Mouse (Mus musculus): ENCODE results near the gene Ppp1r12b. TPM values are rescaled to one million over a fixed set of nuclear protein-coding genes. Genes with fewer than 3 reads are reported as not detected.

Ppp1r12b gene
- total RNA-seq, 2 experiments from 2014 or later: 181 to 205 TPM

GRCm38 (mm10) chr1:134942898-134943297 is 12.8 kb downstream of the Ppp1r12b start:
- DNase-seq (ENCODE audit: low spot score in 2 of 2): no peak

- DNase-seq (ENCODE audit: low spot score in 2 of 2): no peak
These were observed 14.9 kb downstream of the Ppp1r12b start for GRCm38 (mm10) chr1:134940863-134941262.

- DNase-seq (ENCODE audit: low spot score in 2 of 2): no peak
These were observed 17.5 kb downstream of the Ppp1r12b start for GRCm38 (mm10) chr1:134938233-134938632.

GRCm38 (mm10) chr1:134936335-134936734 is 19.4 kb downstream of the Ppp1r12b start:
- no peak for DNase-seq (ENCODE audit: low spot score in 2 of 2)

GRCm38 (mm10) chr1:134932431-134932830 is 23.3 kb downstream of the Ppp1r12b start:
- DNase-seq (ENCODE audit: low spot score in 2 of 2): no peak

- no peak for DNase-seq (ENCODE audit: low spot score in 2 of 2)
These were observed 36.7 kb downstream of the Ppp1r12b start for GRCm38 (mm10) chr1:134919010-134919409.

GRCm38 (mm10) chr1:134915421-134915820 is 40.3 kb downstream of the Ppp1r12b start:
- DNase-seq (ENCODE audit: low spot score in 2 of 2): no peak

- DNase-seq (ENCODE audit: low spot score in 2 of 2): peak in 1 of 2 experiments; percentile 26
These were observed 42.2 kb downstream of the Ppp1r12b start for GRCm38 (mm10) chr1:134913535-134913934.

GRCm38 (mm10) chr1:134911892-134912291 is 43.9 kb downstream of the Ppp1r12b start:
- DNase-seq (ENCODE audit: low spot score in 2 of 2): no peak

GRCm38 (mm10) chr1:134910037-134910436 is 45.7 kb downstream of the Ppp1r12b start:
- DNase-seq (ENCODE audit: low spot score in 2 of 2): no peak

- DNase-seq (ENCODE audit: low spot score in 2 of 2): peak in 1 of 2 experiments; percentile 13
These were observed 46.3 kb downstream of the Ppp1r12b start for GRCm38 (mm10) chr1:134909442-134909841.

- no peak for DNase-seq (ENCODE audit: low spot score in 2 of 2)
These were observed 53.6 kb downstream of the Ppp1r12b start for GRCm38 (mm10) chr1:134902051-134902619.

- DNase-seq (ENCODE audit: low spot score in 2 of 2): no peak
These were observed 59.7 kb downstream of the Ppp1r12b start for GRCm38 (mm10) chr1:134896008-134896407.

GRCm38 (mm10) chr1:134894803-134895202 is 60.9 kb downstream of the Ppp1r12b start:
- no peak for DNase-seq (ENCODE audit: low spot score in 2 of 2)

GRCm38 (mm10) chr1:134891916-134892315 is 63.8 kb downstream of the Ppp1r12b start:
- peak in 1 of 2 experiments; percentile 37 for DNase-seq (ENCODE audit: low spot score in 2 of 2)

- no peak for DNase-seq (ENCODE audit: low spot score in 2 of 2)
These were observed 66.1 kb downstream of the Ppp1r12b start for GRCm38 (mm10) chr1:134889629-134890028.

- no peak for DNase-seq (ENCODE audit: low spot score in 2 of 2)
These were observed 79.9 kb downstream of the Ppp1r12b start for GRCm38 (mm10) chr1:134875800-134876199.

GRCm38 (mm10) chr1:134872678-134873077 is 83.1 kb downstream of the Ppp1r12b start:
- DNase-seq (ENCODE audit: low spot score in 2 of 2): no peak

- no peak for DNase-seq (ENCODE audit: low spot score in 2 of 2)
These were observed 89.3 kb downstream of the Ppp1r12b start for GRCm38 (mm10) chr1:134866426-134866825.

GRCm38 (mm10) chr1:134865552-134865951 is 90.2 kb downstream of the Ppp1r12b start:
- DNase-seq (ENCODE audit: low spot score in 2 of 2): no peak

GRCm38 (mm10) chr1:134860538-134860937 is 95.2 kb downstream of the Ppp1r12b start:
- no peak for DNase-seq (ENCODE audit: low spot score in 2 of 2)

- DNase-seq (ENCODE audit: low spot score in 2 of 2): peak; percentile 52 to 83
These were observed 97.2 kb downstream of the Ppp1r12b start for GRCm38 (mm10) chr1:134858344-134859053.
